Mouse (Mus musculus): Measurements from ENCODE around the gene Chchd6. TPM values are rescaled to one million over a fixed set of nuclear protein-coding genes. Genes with fewer than 3 reads are reported as not detected.

The Chchd6 gene
- polyA plus RNA-seq, 1 experiment from 2014 or later, result 103 TPM

DNA sequence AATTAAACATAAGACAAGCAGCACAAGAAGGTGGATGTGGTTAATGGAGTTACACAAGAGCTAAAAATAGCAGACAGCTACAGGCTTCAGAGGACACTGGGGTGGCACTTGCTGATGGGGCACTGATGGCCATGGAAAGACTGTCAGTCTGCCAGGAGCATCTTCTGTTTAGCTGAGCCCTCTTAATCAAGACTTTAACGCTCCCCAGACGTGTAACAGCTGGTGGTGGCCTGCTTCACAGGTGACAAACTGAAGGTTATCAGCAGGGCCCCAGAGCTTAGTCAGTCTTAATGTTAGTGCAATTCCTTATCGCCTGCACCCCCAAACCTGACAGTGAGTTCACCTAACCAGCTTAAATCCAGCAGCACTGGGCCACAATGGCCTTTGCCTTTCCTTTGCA, 46.3 kb downstream of the Chchd6 start:
- Histone ChIP-seq H3K36me3 (no peaks in the 10 kb centered on the region), H3K27ac (no peak overlapping the region), H3K4me3 (no peak overlapping the region), H3K27me3 (ENCODE audit: insufficient read depth, poor library complexity, severe bottlenecking) (no peaks in the 10 kb centered on the region), H3K4me1 (replicated peaks) (peaks cover 10% of the 10 kb centered on the region; the same call in 1 of the 2 replicates), H3K9me3 (no peaks in the 10 kb centered on the region)
- WGBS, result 66% methylated on average over 3 of the region's 3 CpGs
- no peak for DNase-seq (ENCODE audit: low spot score)

- no peaks in the 10 kb centered on the region for H3K36me3 ChIP-seq
- WGBS, result 86% methylated on average over 3 of the region's 3 CpGs
- H3K9me3 ChIP-seq, result no peaks in the 10 kb centered on the region
- peaks cover 7% of the 10 kb centered on the region; the same call in 1 of the 2 replicates for H3K4me1 ChIP-seq (replicated peaks)
- no peak for DNase-seq (ENCODE audit: low spot score)
- no peak overlapping the region for H3K4me3 ChIP-seq
- H3K27me3 ChIP-seq (ENCODE audit: insufficient read depth, poor library complexity, severe bottlenecking), result no peaks in the 10 kb centered on the region
- H3K27ac ChIP-seq, result no peak overlapping the region
Measured at GRCm38 (mm10) chr6:89547951-89548350, 47.5 kb downstream of the Chchd6 start.

DNA sequence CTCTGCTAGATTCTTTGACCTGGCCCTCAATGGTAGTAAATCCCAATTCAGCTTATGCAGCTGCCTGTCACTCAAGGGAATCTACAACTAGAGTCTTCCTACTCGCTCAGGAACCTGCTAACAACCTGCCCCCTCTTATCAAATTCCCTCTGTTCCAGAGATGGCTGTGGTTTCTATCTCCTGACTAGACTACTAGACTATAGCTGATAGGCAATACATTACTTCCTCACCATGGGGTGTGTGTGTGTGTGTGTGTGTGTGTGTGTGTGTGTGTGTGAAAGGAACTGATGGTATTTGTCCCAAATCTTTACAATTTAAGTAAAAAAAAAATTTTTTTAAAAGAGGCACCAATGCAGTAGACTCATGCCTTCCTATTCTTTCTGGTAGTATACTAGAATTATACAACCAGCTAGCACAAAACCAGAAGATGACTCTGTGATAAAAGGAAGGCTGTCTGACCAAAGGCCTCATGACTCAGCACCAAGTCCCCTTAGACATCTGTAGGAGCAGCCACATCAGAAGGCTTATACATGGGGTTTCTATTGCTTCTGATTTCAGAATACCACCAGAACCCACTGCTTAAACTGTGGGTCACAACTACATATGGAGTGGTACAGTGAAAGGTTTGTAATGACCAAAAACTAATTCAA, 57.2 kb downstream of the Chchd6 start:
- DNase-seq (ENCODE audit: low spot score), result no peak
- H3K4me3 ChIP-seq, result no peak overlapping the region
- no peak overlapping the region for H3K27ac ChIP-seq
- no peaks in the 10 kb centered on the region for H3K4me1 ChIP-seq (replicated peaks)
- WGBS, result 89% methylated on average over 1 of the region's 1 CpGs
- no peaks in the 10 kb centered on the region for H3K36me3 ChIP-seq
- no peaks in the 10 kb centered on the region for H3K9me3 ChIP-seq
- H3K27me3 ChIP-seq (ENCODE audit: insufficient read depth, poor library complexity, severe bottlenecking), result no peaks in the 10 kb centered on the region

DNA sequence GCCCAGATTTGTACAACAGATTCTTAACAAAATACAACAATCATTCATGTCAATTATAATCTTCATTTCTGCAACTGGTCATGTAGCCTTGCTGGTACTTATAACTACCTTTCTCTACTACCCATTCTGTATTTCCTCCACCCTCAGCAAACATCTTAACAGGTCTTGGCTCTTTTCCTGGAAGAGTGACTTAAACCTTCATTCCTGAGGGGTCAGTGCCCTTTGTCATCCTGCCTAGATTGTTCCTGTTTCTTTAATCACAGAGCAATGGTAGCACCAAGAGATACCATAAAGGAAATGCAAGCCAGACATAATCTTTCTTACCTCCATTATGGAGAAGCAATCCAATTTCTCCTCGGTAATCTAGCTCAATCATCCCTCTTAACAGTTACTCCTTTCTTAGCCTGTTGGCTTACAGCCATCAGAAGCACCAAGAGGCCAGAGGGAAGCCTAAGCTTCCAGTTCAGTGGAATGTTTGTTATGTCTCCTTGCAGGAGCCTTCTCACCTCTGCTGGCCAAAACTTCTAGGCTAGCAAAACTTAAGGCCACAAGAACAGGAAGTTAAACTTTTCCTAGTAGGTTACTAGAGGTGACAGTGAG, 59.7 kb downstream of the Chchd6 start:
- no peak for DNase-seq (ENCODE audit: low spot score)
- no peaks in the 10 kb centered on the region for H3K27me3 ChIP-seq (ENCODE audit: insufficient read depth, poor library complexity, severe bottlenecking)
- WGBS, result 86% methylated on average over 1 of the region's 1 CpGs
- H3K27ac ChIP-seq, result no peak overlapping the region
- no peaks in the 10 kb centered on the region for H3K36me3 ChIP-seq
- no peaks in the 10 kb centered on the region for H3K4me1 ChIP-seq (replicated peaks)
- H3K9me3 ChIP-seq, result no peaks in the 10 kb centered on the region
- no peak overlapping the region for H3K4me3 ChIP-seq

GRCm38 (mm10) chr6:89524766-89525165, 70.7 kb downstream of the Chchd6 start:
- Histone ChIP-seq H3K4me1 (replicated peaks) (no peaks in the 10 kb centered on the region), H3K27ac (no peak overlapping the region), H3K36me3 (no peaks in the 10 kb centered on the region), H3K9me3 (no peaks in the 10 kb centered on the region), H3K27me3 (ENCODE audit: insufficient read depth, poor library complexity, severe bottlenecking) (no peaks in the 10 kb centered on the region), H3K4me3 (no peak overlapping the region)
- WGBS, result 85% methylated on average over 2 of the region's 2 CpGs
- DNase-seq (ENCODE audit: low spot score), result no peak

DNA sequence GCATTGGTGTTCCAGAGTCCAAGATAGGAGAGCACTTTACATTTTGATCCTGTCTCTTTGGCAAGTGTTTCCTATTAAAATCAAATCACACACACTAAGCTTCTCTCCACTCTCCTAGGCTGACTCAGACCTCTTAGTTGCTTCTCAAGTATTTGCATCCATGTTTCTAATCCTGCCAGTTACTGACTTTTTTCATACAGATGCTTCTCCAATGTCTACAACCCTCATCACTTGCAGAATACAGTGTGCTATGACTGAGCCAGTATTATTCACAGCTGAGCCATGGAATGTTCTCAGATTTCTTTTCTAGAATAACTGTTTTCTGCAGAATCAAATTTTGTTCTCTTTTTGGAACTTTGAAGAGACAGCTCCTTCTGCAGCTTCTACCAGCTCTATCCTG, 85.3 kb downstream of the Chchd6 start:
- Histone ChIP-seq H3K4me3 (no peak overlapping the region), H3K36me3 (no peaks in the 10 kb centered on the region), H3K9me3 (no peaks in the 10 kb centered on the region), H3K4me1 (replicated peaks) (no peaks in the 10 kb centered on the region), H3K27ac (no peak overlapping the region), H3K27me3 (ENCODE audit: insufficient read depth, poor library complexity, severe bottlenecking) (no peaks in the 10 kb centered on the region)
- no peak for DNase-seq (ENCODE audit: low spot score)

DNA sequence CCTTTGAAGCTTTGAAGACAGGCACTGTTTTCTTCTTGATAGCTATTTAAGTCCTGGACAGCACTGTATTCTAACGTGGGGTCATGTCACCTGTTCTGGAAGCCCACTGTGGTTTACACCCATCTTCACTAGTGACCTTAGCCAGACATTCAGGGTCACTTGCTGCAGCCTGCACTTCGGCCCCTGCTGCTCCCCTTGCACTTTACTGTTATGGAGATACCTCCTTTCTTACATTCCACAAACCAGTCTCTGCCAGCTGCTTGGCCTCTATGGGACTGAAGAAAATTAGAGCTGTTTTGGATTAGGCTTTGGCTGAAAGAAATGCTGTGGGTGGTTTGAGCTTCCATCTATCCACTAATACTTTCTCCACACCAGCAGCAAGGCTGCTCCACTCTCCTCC, 86.7 kb downstream of the Chchd6 start:
- Histone ChIP-seq H3K27me3 (ENCODE audit: insufficient read depth, poor library complexity, severe bottlenecking) (no peaks in the 10 kb centered on the region), H3K4me3 (no peak overlapping the region), H3K4me1 (replicated peaks) (no peaks in the 10 kb centered on the region), H3K9me3 (no peaks in the 10 kb centered on the region), H3K27ac (no peak overlapping the region), H3K36me3 (no peaks in the 10 kb centered on the region)
- WGBS, result 67% methylated on average over 2 of the region's 2 CpGs
- DNase-seq (ENCODE audit: low spot score), result no peak

- no peaks in the 10 kb centered on the region for H3K27me3 ChIP-seq (ENCODE audit: insufficient read depth, poor library complexity, severe bottlenecking)
- no peak overlapping the region for H3K27ac ChIP-seq
Measured at GRCm38 (mm10) chr6:89508263-89508662, 87.2 kb downstream of the Chchd6 start.

DNA sequence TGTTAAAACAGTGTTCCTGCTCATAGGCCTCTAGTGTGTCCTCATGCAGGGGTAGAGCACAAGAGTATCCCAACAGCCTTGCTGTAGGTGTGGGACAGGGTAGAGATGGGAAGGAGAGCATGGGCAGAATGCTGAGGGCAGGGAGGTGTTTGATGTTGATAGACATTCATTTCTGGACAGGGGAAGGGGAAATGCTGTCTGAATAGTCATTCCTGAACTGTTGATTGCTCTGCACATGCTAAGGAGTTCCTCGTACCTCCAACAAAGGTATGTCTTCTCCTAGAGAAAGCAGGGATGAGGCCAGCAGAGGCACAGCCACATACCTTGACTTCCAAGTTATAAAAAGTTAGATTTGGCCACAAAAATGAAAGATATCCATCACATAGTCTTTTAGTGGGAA, 95.5 kb downstream of the Chchd6 start:
- H3K4me1 ChIP-seq (replicated peaks), result peaks cover 11% of the 10 kb centered on the region
- H3K27me3 ChIP-seq (ENCODE audit: insufficient read depth, poor library complexity, severe bottlenecking), result no peaks in the 10 kb centered on the region
- WGBS, result 87% methylated on average over 1 of the region's 1 CpGs
- no peaks in the 10 kb centered on the region for H3K9me3 ChIP-seq
- H3K27ac ChIP-seq, result no peak overlapping the region
- H3K36me3 ChIP-seq, result no peaks in the 10 kb centered on the region
- no peak overlapping the region for H3K4me3 ChIP-seq
- no peak for DNase-seq (ENCODE audit: low spot score)

More at GRCm38 (mm10) chr6:89508263-89508662, 87.2 kb downstream of the Chchd6 start:
- H3K4me1 ChIP-seq (replicated peaks), result no peaks in the 10 kb centered on the region
- H3K4me3 ChIP-seq, result no peak overlapping the region
- no peaks in the 10 kb centered on the region for H3K36me3 ChIP-seq
- H3K9me3 ChIP-seq, result no peaks in the 10 kb centered on the region
- DNase-seq (ENCODE audit: low spot score), result no peak

DNA sequence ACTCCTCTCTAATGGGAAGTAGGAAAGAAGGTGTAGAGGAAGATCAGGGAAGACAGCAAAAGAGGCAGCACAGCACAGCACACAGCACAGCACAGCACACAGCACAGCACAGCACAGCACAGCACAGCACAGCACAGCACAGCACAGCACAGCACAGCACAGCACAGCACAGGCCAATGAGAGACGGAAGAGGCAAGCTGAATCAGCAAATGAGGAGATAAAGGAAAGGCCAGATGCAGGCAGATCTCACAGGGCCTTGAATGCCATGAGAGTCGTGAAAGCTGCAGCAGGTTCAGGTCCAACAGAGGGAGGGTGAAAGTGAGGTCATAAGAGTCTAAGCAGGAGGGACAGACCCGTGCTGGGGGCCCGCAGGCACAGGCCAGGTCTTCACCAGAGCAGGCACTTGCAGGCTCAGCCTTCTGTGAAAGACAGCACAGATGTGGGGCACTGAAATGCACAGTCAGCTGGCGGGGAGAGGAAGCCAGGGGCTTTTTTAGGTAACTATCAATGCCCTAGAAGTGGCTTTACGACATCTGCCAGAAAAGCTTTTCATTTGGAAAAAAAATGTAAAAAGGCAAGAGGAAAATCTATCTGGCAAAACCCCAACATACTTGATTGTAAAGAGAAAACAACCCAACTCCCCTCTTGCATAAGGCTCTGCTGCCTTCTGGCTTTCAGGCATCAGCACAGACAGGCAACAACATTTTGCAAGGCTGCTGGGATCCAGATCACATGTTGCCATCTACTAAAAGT, 96.5 kb downstream of the Chchd6 start:
- no peak overlapping the region for H3K4me3 ChIP-seq
- no peaks in the 10 kb centered on the region for H3K36me3 ChIP-seq
- H3K9me3 ChIP-seq, result no peaks in the 10 kb centered on the region
- WGBS, result 64% methylated on average over 6 of the region's 6 CpGs
- no peaks in the 10 kb centered on the region for H3K27me3 ChIP-seq (ENCODE audit: insufficient read depth, poor library complexity, severe bottlenecking)
- no peak for DNase-seq (ENCODE audit: low spot score)
- peaks cover 11% of the 10 kb centered on the region for H3K4me1 ChIP-seq (replicated peaks)
- no peak overlapping the region for H3K27ac ChIP-seq

GRCm38 (mm10) chr6:89496916-89497315, 98.5 kb downstream of the Chchd6 start:
- H3K27ac ChIP-seq, result no peak overlapping the region
- no peaks in the 10 kb centered on the region for H3K27me3 ChIP-seq (ENCODE audit: insufficient read depth, poor library complexity, severe bottlenecking)
- no peaks in the 10 kb centered on the region for H3K9me3 ChIP-seq
- H3K4me1 ChIP-seq (replicated peaks), result peaks cover 11% of the 10 kb centered on the region
- no peak for DNase-seq (ENCODE audit: low spot score)
- H3K36me3 ChIP-seq, result no peaks in the 10 kb centered on the region
- 91% methylated on average over 1 of the region's 1 CpGs for WGBS
- no peak overlapping the region for H3K4me3 ChIP-seq

DNA sequence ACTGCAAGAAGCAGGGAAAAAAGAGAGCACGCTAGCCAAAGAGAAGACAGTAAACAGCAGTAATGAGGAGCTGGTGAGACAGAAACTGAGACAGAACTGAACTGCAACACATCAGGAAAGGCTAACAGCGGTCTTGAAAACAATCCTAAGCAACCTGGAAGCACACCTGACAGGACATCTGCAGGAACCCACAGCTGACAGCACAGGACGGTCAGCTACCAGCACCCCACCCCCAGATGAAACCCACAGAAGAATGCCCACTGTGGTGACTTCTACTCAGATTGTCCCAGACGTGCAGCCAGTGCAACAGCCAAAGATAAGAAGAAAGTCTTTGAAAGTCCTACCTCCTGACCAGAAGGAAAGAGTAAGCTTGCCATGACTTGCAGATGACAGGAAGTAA, 103.1 kb downstream of the Chchd6 start:
- DNase-seq (ENCODE audit: low spot score), result no peak
- 86% methylated on average over 4 of the region's 4 CpGs for WGBS
- H3K4me3 ChIP-seq, result no peak overlapping the region

DNA sequence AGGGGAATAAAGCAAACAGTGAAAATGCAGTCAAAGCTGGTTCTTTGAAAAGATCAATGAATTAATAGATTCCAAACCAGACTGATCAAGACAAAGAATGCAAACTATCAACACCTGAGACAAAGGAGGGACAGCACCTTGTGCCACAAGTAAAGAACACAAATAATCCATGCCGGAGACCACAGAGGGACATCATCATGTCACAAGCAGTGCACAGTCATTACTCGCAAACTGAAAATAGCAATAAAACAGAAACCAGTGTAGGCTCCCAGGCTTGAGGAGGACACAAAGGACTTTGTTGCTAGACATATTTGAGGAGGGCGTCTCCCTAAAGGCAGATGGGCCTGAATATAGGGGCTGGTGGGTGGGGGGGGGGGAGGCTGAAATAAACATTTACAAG, 105.1 kb downstream of the Chchd6 start:
- H3K27me3 ChIP-seq (ENCODE audit: insufficient read depth, poor library complexity, severe bottlenecking), result no peaks in the 10 kb centered on the region
- no peaks in the 10 kb centered on the region for H3K4me1 ChIP-seq (replicated peaks)
- DNase-seq (ENCODE audit: low spot score), result no peak
- no peak overlapping the region for H3K4me3 ChIP-seq
- 91% methylated on average over 3 of the region's 3 CpGs for WGBS
- no peak overlapping the region for H3K27ac ChIP-seq
- no peaks in the 10 kb centered on the region for H3K36me3 ChIP-seq
- no peaks in the 10 kb centered on the region for H3K9me3 ChIP-seq

More for the DNA sequence above, 103.1 kb downstream of the Chchd6 start:
- Histone ChIP-seq H3K27ac (no peak overlapping the region), H3K9me3 (no peaks in the 10 kb centered on the region), H3K36me3 (no peaks in the 10 kb centered on the region), H3K27me3 (ENCODE audit: insufficient read depth, poor library complexity, severe bottlenecking) (no peaks in the 10 kb centered on the region), H3K4me1 (replicated peaks) (no peaks in the 10 kb centered on the region)
